Mouse (Mus musculus) neutrophil, adult 5-6 weeks (primary cell): ENCODE results near the gene Atl2. TPM values are rescaled to one million over a fixed set of nuclear protein-coding genes. Genes with fewer than 3 reads are reported as not detected.

Experiments used
- ATAC-seq: fragments of 151-379, 151-347 bp; 2 replicates; pipeline ENCODE4 v1.8.0; 2017; ENCODE audit warnings: mild to moderate bottlenecking, moderate TSS enrichment; ENCODE audit not compliant: insufficient number of reproducible peaks, poor library complexity, low FRiP score, severe bottlenecking; ENCODE audit errors: extremely low read depth
- total RNA-seq: library from RNA; stranded (forward); fragments of 200-1000 nt; gene quantifications from 2 replicates; pipeline ENCODE4 v1.2.3, GENCODE M21; 2017

Atl2 gene
- total RNA-seq, 1 experiment from 2014 or later, result 32.9 TPM

- no peak for ATAC-seq
Measured at GRCm38 (mm10) chr17:79904593-79904992, 8.7 kb upstream of the Atl2 start.

- no peak for ATAC-seq
Measured at GRCm38 (mm10) chr17:79901207-79901606, 5.3 kb upstream of the Atl2 start.

GRCm38 (mm10) chr17:79898156-79898746 is 2.3 kb upstream of the Atl2 start:
- ATAC-seq, result no peak

DNA sequence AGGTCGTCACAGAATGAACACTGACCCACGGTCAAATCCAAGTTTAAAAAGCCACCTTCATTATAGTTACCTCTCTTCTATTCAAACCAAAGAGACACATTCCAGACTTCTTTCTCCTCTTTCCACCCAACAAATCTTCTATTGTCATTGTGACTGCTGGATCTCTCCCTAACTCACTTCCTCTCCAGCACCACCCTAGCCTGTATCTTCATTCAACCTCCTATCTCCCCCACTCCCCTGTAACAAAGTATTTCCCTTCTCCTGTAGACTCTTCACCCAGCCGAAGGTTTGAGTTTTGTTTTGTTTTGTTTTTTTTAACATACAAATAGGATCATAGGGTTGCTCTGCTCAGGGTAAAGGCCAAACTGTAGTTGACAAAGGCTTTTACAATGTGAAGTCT is 1.7 kb upstream of the Atl2 start:
- ATAC-seq, result no peak

DNA sequence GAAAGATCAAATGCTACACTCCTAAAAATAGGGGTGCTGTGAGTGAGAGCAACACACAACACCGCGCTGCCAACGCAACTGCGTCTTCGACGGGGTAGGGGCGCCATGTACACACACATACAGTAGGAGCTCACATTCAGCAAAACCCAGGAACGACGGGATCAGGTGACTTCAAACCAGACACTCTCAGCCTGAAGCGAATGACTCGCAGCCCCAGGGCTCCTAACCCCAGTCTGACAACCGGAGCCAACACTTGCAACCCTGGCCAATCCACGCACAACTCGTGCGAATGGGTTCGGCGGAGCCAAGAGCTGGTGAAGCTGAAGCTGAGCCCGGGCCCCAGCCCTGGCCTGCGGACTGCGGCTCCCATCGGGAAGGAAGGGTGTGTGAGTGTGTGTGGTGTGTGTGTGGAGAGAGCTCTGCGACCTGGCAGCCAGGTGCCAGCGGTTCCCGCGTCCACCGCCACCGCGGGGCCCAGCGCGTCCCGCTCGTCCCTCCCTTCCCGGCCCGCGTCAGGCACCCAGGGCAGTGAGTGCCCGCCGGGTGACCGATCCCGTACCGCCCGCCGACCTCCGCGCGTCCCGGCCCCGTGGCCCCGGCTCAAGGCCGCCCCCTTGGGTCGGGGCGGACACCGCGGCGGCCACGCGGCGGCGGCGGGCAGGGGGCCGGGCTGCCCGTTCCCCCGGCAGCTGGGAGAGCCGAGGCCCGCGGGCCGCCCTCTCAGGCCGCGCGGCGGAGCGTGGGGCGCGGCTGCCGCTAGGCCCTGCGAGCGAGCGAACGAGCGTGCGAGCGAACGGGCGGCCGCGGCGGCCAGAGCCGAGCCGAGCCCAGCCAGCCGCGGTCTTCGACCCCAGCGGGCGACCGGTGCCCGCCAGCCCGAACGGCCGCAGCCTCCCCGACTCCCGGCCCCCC is 696 bp downstream of the Atl2 start:
- ATAC-seq, result peak; percentile 28

GRCm38 (mm10) chr17:79894054-79894453 is 1.9 kb downstream of the Atl2 start:
- no peak for ATAC-seq

- ATAC-seq, result no peak
Measured at GRCm38 (mm10) chr17:79891944-79892343, 4.0 kb downstream of the Atl2 start.

DNA sequence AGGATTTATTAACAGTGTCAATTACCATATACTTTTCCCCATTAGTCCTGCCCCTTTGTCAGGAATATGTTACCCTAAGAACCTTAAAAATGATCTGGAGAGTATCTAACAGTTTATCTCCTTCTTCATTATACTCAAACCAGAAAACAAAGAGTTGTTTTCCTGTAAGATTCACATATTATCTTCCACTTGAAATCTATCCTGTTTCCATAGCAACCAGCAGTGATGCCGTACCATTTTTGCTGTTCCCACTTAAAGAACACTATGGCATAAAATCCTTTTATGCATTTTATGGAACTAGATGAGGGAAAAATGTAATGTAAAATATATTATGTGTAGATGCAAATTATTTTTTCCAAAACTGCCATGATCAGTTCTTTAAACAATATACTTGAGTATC is 8.0 kb downstream of the Atl2 start:
- ATAC-seq, result no peak

- ATAC-seq, result no peak
Measured at GRCm38 (mm10) chr17:79883198-79883597, 12.7 kb downstream of the Atl2 start.

GRCm38 (mm10) chr17:79865027-79865426 is 30.9 kb downstream of the Atl2 start:
- ATAC-seq, result no peak

DNA sequence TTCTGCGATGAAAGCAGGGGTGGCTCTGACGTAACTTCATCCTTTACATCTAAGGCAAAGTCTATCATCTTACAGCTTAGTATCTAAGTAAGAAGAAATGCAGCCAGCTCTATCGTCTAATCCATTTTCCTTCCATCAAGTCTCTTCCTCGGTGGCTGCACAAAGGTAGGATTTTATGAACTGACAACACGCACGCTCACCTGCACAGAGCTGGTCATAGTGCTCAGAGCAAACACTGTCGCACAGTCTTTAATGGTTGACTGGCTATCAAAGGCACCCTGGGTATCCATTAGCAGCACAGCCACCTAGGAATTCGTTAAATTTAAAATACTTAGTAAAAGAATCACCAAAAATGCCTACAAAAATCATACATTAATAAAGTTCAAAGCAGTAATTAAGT is 31.4 kb downstream of the Atl2 start:
- no peak for ATAC-seq

DNA sequence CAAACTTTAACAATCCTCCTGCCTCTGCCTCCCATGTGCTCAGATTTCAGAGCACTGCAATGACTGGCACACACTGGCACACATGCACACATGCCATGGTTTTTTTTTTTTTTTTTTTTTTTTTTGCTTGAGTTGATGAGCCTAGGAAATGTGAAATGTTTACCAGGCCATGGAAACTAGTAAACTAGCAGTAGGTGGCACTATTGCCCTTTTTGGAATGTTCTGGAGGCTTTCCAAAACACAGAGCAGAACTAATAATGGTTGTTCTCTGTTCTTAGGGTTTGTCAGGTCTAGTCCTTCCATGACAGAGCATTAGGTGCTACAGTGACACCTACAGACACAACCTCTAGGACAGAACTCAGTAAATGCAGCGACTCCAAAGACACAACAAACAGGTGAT is 33.9 kb downstream of the Atl2 start:
- no peak for ATAC-seq

DNA sequence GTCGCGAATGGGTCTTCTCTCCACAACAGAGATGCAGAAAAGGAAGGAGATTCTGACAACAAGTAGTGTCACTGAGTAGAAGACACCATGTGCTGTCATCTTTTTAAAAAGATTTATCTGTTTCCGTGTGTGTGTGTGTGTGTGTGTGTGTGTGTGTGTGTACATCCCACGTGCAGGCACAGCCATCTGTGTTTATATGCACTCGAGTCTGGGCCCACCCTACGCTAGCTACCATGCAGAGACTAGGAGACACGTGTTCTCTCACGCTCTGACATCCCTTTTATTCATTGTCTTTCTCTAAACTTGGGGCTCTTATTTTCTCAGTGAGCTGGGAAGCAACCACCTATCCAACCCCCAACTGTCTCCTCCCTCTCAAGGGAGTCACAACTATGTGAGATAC is 40.4 kb downstream of the Atl2 start:
- ATAC-seq, result no peak

DNA sequence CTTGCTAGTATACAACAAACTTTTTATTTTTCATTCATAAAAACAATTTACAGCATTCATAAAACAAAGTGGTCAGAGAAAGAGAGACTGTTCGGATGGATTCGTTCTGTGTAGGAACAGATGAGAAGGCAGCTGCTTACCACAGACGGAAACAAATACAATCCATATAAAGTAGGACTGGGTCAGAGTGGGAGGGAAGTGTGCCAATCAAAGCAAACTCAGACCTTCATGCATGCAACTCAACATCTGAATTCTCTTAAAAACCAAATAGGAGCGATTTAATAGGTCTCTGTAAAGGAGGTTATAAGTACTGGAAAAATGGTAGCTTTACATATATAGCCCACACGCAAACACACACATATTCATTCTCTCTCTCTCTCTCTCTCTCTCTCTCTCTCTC is 47.5 kb downstream of the Atl2 start:
- no peak for ATAC-seq

GRCm38 (mm10) chr17:79846182-79846581 is 49.7 kb downstream of the Atl2 start:
- ATAC-seq, result no peak

- no peak for ATAC-seq
Measured at GRCm38 (mm10) chr17:79845695-79846094, 50.2 kb downstream of the Atl2 start.

- no peak for ATAC-seq
Measured at GRCm38 (mm10) chr17:79840254-79841238, 55.4 kb downstream of the Atl2 start.

DNA sequence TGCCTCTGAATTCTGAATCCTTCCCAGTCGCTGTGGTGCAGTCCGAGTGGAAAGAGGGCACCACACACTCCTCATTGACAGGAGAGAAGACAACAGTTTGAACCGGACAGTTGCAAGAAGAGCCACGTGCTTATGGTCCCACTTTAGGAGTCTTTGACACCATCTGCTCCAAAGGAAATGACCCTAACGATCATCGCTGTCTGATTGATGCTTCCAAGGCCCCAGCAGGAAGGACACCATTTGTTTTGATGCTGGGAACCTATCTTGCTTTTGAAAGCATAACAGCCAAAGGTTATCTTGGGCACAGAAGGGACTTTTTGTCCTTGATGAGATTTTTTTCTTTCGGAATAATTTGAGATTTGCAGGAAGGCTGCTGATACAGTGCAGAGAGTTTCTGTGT is 58.9 kb downstream of the Atl2 start:
- no peak for ATAC-seq

DNA sequence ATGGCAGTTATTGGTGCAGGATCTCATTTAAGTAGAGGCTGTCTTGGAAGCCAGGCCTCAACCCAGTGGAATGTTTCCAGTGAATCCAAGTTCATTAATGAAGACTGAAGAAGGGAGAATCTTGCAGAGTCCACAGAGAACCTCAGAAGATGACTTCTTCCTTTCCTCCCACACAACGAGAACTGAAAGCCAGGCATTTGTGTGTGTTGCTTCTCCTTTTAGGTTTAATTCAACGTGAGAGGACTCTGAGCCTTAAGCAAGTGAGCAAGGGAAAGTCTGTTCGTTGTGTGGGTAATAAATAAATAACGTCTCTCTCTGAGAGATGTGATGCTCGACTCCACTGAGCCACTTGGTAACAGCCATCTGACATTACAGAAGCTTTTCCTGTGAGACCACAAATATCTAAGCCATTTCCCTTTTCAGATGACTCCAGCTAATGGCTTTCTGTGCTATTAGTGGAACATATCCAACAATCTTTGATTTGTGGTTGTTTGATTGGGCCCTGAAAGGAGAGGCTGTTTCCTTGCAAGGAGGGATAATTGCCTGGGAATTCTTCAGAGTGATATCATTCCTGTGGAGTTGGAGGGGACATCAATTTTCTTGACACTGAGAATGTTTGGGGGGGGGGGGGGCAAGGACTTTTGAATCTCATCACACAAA is 60.1 kb downstream of the Atl2 start:
- ATAC-seq, result no peak
